Mouse (Mus musculus) ES-Bruce4 (cell line): ENCODE results near the gene Ldlrad3. TPM values are rescaled to one million over a fixed set of nuclear protein-coding genes. Genes with fewer than 3 reads are reported as not detected.

Source experiments
- H3K27ac ChIP-seq: 2 replicates; pipeline ENCODE4 v1.5.1; 2012; ENCODE audit warnings: low read length, inconsistent platforms; ENCODE audit not compliant: insufficient read depth
- H3K27me3 ChIP-seq: 2 replicates; pipeline ENCODE4 v1.6.1; 2012; ENCODE audit warnings: mild to moderate bottlenecking, low read length, inconsistent platforms; ENCODE audit not compliant: control insufficient read depth, poor library complexity, insufficient read depth, severe bottlenecking
- H3K36me3 ChIP-seq: 2 replicates; pipeline ENCODE4 v1.6.1; 2012; ENCODE audit warnings: inconsistent platforms, mild to moderate bottlenecking, low read length, moderate library complexity; ENCODE audit not compliant: control insufficient read depth, poor library complexity, insufficient read depth, severe bottlenecking
- H3K4me1 ChIP-seq: one replicate; pipeline ENCODE4 v1.8.1; 2011; ENCODE audit warnings: low read length; ENCODE audit not compliant: control insufficient read depth, insufficient read depth
- H3K4me3 ChIP-seq: 2 replicates; pipeline ENCODE4 v1.5.1; 2011; ENCODE audit warnings: low read depth, mild to moderate bottlenecking, low read length
- H3K9ac ChIP-seq: 2 replicates; pipeline ENCODE4 v1.6.1; 2012; ENCODE audit warnings: low read depth, mild to moderate bottlenecking, inconsistent platforms; ENCODE audit not compliant: poor library complexity, severe bottlenecking
- H3K9me3 ChIP-seq: replicated peaks from 2 replicates; pipeline ENCODE4 v1.6.1; 2012; ENCODE audit warnings: mild to moderate bottlenecking, low read length, inconsistent platforms; ENCODE audit not compliant: control insufficient read depth, poor library complexity, insufficient read depth, severe bottlenecking
- CTCF ChIP-seq: IDR thresholded peaks from one replicate; pipeline ENCODE4 v1.8.1; 2011; ENCODE audit warnings: low read depth, low read length
- EP300 ChIP-seq: IDR thresholded peaks from 2 replicates; pipeline ENCODE4 v1.6.1; 2011; ENCODE audit warnings: low read depth, low read length; ENCODE audit not compliant: insufficient read depth
- POLR2A ChIP-seq: IDR thresholded peaks from one replicate; pipeline ENCODE4 v1.8.1; 2011; ENCODE audit warnings: low read length; ENCODE audit not compliant: insufficient read depth
- polyA plus RNA-seq: library from polyadenylated mRNA; stranded (reverse); fragments of >200 nt; gene quantifications from 2 replicates; pipeline ENCODE4 v1.2.4, GENCODE M21; 2011; ENCODE audit warnings: low read depth; ENCODE audit not compliant: missing spikeins, insufficient read depth, insufficient read length

Ldlrad3 gene
- polyA plus RNA-seq, 1 experiment: 15.7 TPM

GRCm38 (mm10) chr2:102038895-102039667 is 147.1 kb downstream of the Ldlrad3 start:
- no peaks in the 10 kb centered on the region for H3K27me3 ChIP-seq
- H3K36me3 ChIP-seq: no peaks in the 10 kb centered on the region
- no peaks in the 10 kb centered on the region for H3K4me1 ChIP-seq
- H3K9ac ChIP-seq: no peak overlapping the region
- no peaks in the 10 kb centered on the region for H3K9me3 ChIP-seq
- H3K27ac ChIP-seq: no peak overlapping the region
- no peak for TF ChIP-seq POLR2A
- TF ChIP-seq CTCF: no peak
- TF ChIP-seq EP300: no peak
- no peak overlapping the region for H3K4me3 ChIP-seq

GRCm38 (mm10) chr2:102038229-102038894 is 147.8 kb downstream of the Ldlrad3 start:
- no peak overlapping the region for H3K9ac ChIP-seq
- H3K4me1 ChIP-seq: no peaks in the 10 kb centered on the region
- no peak overlapping the region for H3K27ac ChIP-seq
- H3K4me3 ChIP-seq: no peak overlapping the region
- TF ChIP-seq EP300: no peak
- no peak for TF ChIP-seq POLR2A
- no peak for TF ChIP-seq CTCF
- no peaks in the 10 kb centered on the region for H3K27me3 ChIP-seq
- no peaks in the 10 kb centered on the region for H3K9me3 ChIP-seq
- no peaks in the 10 kb centered on the region for H3K36me3 ChIP-seq

GRCm38 (mm10) chr2:102036665-102037511 is 149.3 kb downstream of the Ldlrad3 start:
- Histone ChIP-seq H3K36me3 (no peaks in the 10 kb centered on the region), H3K4me3 (no peak overlapping the region), H3K9ac (no peak overlapping the region), H3K27me3 (no peaks in the 10 kb centered on the region), H3K27ac (no peak overlapping the region), H3K4me1 (peaks cover 6% of the 10 kb centered on the region), H3K9me3 (no peaks in the 10 kb centered on the region)
- no peak for TF ChIP-seq POLR2A
- TF ChIP-seq CTCF: no peak
- TF ChIP-seq EP300: no peak

GRCm38 (mm10) chr2:102034513-102034879 is 151.7 kb downstream of the Ldlrad3 start:
- Histone ChIP-seq H3K9me3 (no peaks in the 10 kb centered on the region), H3K36me3 (no peaks in the 10 kb centered on the region), H3K4me1 (peaks cover 6% of the 10 kb centered on the region), H3K27ac (no peak overlapping the region), H3K4me3 (no peak overlapping the region), H3K9ac (no peak overlapping the region), H3K27me3 (no peaks in the 10 kb centered on the region)
- TF ChIP-seq POLR2A (no peak), CTCF (no peak), EP300 (no peak)

- H3K36me3 ChIP-seq: no peaks in the 10 kb centered on the region
- no peak overlapping the region for H3K9ac ChIP-seq
- no peak overlapping the region for H3K4me3 ChIP-seq
- TF ChIP-seq EP300: no peak
- H3K27ac ChIP-seq: no peak overlapping the region
- no peaks in the 10 kb centered on the region for H3K9me3 ChIP-seq
- no peaks in the 10 kb centered on the region for H3K27me3 ChIP-seq
- peaks cover 6% of the 10 kb centered on the region for H3K4me1 ChIP-seq
Observed at GRCm38 (mm10) chr2:102033818-102034512, 152.2 kb downstream of the Ldlrad3 start.
